Comparison of ENCODE assay signal across 8 mouse cellular contexts in genomic region chr4:117484256-117485044, GRCm38 (mm10). TPM values are rescaled to one million over a fixed set of nuclear protein-coding genes. Genes with fewer than 3 reads are reported as not detected.
DNase-seq lines count a peak whose midpoint lies in the region; ATAC-seq lines count a peak whose summit lies in the region.

No protein-coding gene starts in this region.

- WGBS in embryonic facial prominence, embryonic 11.5 days, result under 1% methylated on average over 68 of the region's 69 CpGs
- WGBS in heart, embryonic 13.5 days, result under 1% methylated on average over 69 of the region's 69 CpGs

- ATAC-seq in embryonic facial prominence, embryonic 11.5 days (replicated peaks; ENCODE audit: insufficient number of reproducible peaks, low FRiP score, low TSS enrichment, low read depth), result peak; percentile 91
- ATAC-seq in heart, embryonic 13.5 days (ENCODE audit: extremely low read depth, insufficient number of reproducible peaks, low FRiP score, low TSS enrichment), result peak; percentile 33; the same call in 1 of the 2 replicates

- no peaks in the 10 kb centered on the region for H3K9me3 ChIP-seq in embryonic facial prominence, embryonic 11.5 days (replicated peaks; ENCODE audit: control insufficient read depth, low read length)
- no peaks in the 10 kb centered on the region for H3K9me3 ChIP-seq in heart, embryonic 13.5 days

- peak overlapping the region; percentile 7 for H3K9ac ChIP-seq in embryonic facial prominence, embryonic 11.5 days (replicated peaks; ENCODE audit: low read length)
- H3K9ac ChIP-seq in heart, embryonic 13.5 days, result peak overlapping the region; percentile 79

- H3K36me3 ChIP-seq in embryonic facial prominence, embryonic 11.5 days (replicated peaks; ENCODE audit: control insufficient read depth, insufficient read depth, low read depth, low read length), result no peaks in the 10 kb centered on the region
- H3K36me3 ChIP-seq in heart, embryonic 13.5 days, result no peaks in the 10 kb centered on the region

- peaks cover 11% of the 10 kb centered on the region for H3K27me3 ChIP-seq in embryonic facial prominence, embryonic 11.5 days (ENCODE audit: control insufficient read depth, insufficient read depth, low read length)
- peaks cover 46% of the 10 kb centered on the region for H3K27me3 ChIP-seq in heart, embryonic 13.5 days (replicated peaks)

- peaks cover 5% of the 10 kb centered on the region; the same call in 1 of the 2 replicates for H3K4me1 ChIP-seq in embryonic facial prominence, embryonic 11.5 days (ENCODE audit: control insufficient read depth, insufficient read depth, low read length)
- H3K4me1 ChIP-seq in heart, embryonic 13.5 days, result peaks cover 29% of the 10 kb centered on the region

- no peak overlapping the region; the same call in 1 of the 2 replicates for H3K27ac ChIP-seq in embryonic facial prominence, embryonic 11.5 days (replicated peaks; ENCODE audit: low read depth, low read length)
- peak overlapping the region; percentile 33; the same call in 1 of the 2 replicates for H3K27ac ChIP-seq in heart, embryonic 13.5 days (replicated peaks)

- DNase-seq in cerebellum, adult 11 months, result peak; percentile 10
- no peak for DNase-seq in cerebellum, adult 9-10 months
- peak; percentile 92 for DNase-seq in ZHBTc4 (ENCODE audit: low read depth, low spot score)
- peak; percentile 64 for DNase-seq in embryonic facial prominence, embryonic 11.5 days (ENCODE audit: low spot score)
- DNase-seq in kidney, postnatal 36 days, result peak; percentile 19 to 56
- peak; percentile 45 for DNase-seq in lung, postnatal 10 days
- DNase-seq in retina, postnatal 1 day, result peak; percentile 89

- H3K4me3 ChIP-seq in embryonic facial prominence, embryonic 11.5 days (ENCODE audit: low read depth, low read length), result peak overlapping the region; percentile 45
- peak overlapping the region; percentile 64 for H3K4me3 ChIP-seq in heart, embryonic 13.5 days

- peak overlapping the region; percentile 97 for H3K4me2 ChIP-seq in embryonic facial prominence, embryonic 11.5 days (ENCODE audit: low read depth, low read length)
- H3K4me2 ChIP-seq in heart, embryonic 13.5 days, result peak overlapping the region; percentile 100

RNA-seq across cellular contexts. Expression of gene Rnf220, which starts 12.4 kb away (rescaled TPM):
- 51.5 and 55.0 TPM in 2 replicates for polyA plus RNA-seq in embryonic facial prominence, embryonic 11.5 days (2014; fragmentation: Nextera tagmentation; extraction: Ambion mirVana)
- polyA plus RNA-seq in heart, embryonic 13.5 days (2015; fragmentation: Nextera tagmentation; extraction: Ambion mirVana), result 46.0 and 46.1 TPM in 2 replicates
